Mouse (Mus musculus): Measurements from ENCODE around the gene Adam25.
"Not testable (repeated sequence)": the region's sequence is repeated elsewhere in the genome, so short reads cannot be mapped to it uniquely, and the experiment has no call there.

Gene Adam25

GRCm38 (mm10) chr8:40751908-40752307, at the start of gene Adam25:
Gene Adam25, plus strand, starts transcription at chr8:40752208.
- not testable (repeated sequence) for DNase-seq (ENCODE audit: low spot score)

- DNase-seq (ENCODE audit: low spot score) = not testable (repeated sequence)
Measured at GRCm38 (mm10) chr8:40715406-40715805, 36.6 kb upstream of the Adam25 start.

DNA sequence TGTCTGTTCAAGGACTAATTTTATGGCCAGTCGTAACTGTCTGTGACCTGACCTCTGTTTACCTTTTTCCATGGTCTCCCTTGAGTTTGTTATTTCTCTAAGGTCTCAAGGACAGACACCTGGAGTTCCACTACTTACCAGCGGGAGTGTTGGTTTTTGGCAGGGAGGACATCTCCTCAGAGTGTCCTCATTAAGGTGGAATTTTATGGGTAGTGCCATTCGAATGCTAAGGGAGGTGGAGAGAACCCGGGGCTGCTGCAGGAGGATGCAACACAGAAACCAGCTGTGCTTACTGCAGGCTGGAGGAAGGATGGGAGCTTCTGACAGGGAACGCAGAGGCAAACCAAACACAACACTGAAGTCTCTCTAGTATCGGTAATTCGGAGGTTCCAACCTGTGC, 36.0 kb upstream of the Adam25 start:
- DNase-seq (ENCODE audit: low spot score) = no peak

- no peak for DNase-seq (ENCODE audit: low spot score)
Measured at GRCm38 (mm10) chr8:40783320-40783719, 31.3 kb downstream of the Adam25 start.

DNA sequence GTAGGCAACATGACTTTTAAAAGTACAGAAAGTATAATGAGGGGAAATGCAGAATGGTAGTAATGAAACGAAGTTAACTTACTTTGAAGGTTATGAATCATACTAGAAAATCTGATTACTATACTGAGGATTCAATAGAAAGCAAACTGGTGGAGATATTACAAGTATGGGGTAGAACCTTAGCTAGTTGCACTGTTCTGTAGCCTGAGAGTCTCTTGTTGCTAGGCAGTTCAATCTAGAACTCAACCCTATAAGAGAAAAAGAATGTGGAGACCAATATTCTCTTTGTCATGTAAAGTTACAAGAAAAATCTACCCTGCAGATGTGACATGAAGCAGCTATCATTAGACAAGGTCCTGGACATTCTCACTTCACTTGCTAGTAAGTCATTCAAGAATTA, 41.0 kb downstream of the Adam25 start, which contains the start of gene Adam20:
TSS of gene Adam20 (plus strand) at position 301 of the 400 bp plus-strand sequence.
- not testable (repeated sequence) for DNase-seq (ENCODE audit: low spot score)

DNA sequence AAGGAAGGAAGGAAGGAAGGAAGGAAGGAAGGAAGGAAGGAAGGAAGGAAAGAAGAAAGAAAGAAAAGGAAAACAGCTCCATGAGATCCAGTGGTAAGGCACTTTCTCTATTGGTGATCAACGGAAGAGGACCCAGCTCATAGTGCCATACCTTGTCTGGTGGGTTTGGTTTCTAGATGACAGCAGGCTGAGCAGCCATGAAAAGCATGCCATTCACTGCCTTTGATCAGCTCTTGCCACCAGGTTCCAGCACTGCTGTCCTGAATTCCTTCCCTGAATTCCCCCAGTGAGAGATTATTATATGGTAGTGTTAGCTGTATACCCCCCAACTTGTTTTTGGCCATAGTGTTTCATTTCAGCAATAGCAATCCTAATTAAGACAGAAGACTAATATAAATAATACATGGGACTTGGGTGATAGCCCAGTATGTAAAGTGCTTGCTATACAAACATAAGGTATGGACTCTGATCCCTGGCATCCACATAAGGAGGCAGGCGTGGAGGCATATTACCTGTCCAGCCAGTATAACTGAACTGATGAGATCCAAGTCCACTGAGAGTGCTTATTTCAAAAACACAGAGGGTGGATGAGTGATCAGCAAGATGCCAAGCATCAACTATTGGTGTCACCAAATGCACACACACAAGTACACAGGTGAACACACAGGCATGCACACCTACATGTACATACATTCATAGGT, 51.5 kb downstream of the Adam25 start:
- no peak for DNase-seq (ENCODE audit: low spot score)

All from left cerebral cortex, adult 11 months (tissue).